Mouse (Mus musculus): ENCODE results near the gene Egf. TPM values are rescaled to one million over a fixed set of nuclear protein-coding genes. Genes with fewer than 3 reads are reported as not detected.

The Egf gene
- polyA plus RNA-seq, 1 experiment, result 0.77 TPM

DNA sequence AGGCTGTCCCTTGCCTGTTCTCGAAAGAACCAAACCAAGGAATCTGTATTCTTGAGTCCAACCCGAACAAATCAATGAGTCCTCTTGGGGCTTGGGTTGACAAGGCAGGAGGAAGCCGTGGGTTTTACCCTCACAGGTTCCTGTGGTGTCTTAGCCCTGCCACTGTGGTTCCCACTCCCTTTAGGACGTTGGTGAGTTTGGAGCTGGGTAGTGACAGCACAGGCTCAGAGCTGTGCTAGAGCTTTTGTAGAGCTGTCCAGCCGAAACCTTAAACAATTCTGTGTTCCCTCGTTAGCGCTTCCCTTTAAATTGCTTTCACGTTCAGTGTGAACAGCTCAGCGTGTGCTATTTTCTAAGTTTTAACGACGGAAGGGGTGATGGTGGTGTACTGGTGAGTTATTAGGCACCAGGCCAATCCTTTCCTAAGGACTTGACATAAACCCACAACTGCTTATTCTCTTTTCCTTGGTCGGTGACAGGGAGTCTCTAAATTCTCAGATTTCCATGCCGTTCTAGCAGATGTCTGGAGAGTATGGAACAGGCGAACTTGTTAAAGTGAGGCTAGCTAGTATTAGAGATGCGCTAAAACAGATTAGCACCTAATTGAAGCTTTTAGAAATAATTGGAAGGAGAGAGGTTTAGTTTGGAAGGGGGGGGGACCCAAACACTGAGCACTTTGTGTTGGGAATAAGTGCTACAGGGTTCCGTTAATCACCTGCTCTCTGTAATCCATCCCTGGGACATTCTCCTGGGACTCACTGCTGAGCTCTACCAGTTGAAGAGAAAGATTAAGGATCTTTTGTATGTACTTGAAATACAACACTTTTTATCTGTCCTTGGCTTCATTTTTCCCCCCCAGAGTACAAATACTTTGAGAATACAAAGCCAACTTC is 16.6 kb downstream of the Egf start:
- TF ChIP-seq POLR2A (IDR thresholded peaks at IDR 0.05; ENCODE audit: low read depth, low read length) (no peak), CTCF (IDR thresholded peaks at IDR 0.05; ENCODE audit: extremely low read depth, insufficient read length, insufficient replicate concordance, low read depth, low read length) (no peak)
- H3K4me1 ChIP-seq (ENCODE audit: control insufficient read depth, insufficient read depth, insufficient read length, low read length), result no peaks in the 10 kb centered on the region
- H3K27me3 ChIP-seq (ENCODE audit: control insufficient read depth, insufficient read depth, low read length), result no peaks in the 10 kb centered on the region
- no peaks in the 10 kb centered on the region for H3K36me3 ChIP-seq (ENCODE audit: control insufficient read depth, insufficient read depth, low read length)
- no peak overlapping the region for H3K27ac ChIP-seq (ENCODE audit: insufficient read depth, low read depth, low read length)
- 76% methylated on average over 16 of the region's 16 CpGs for WGBS
- H3K4me3 ChIP-seq (ENCODE audit: low read depth, low read length), result no peak overlapping the region

DNA sequence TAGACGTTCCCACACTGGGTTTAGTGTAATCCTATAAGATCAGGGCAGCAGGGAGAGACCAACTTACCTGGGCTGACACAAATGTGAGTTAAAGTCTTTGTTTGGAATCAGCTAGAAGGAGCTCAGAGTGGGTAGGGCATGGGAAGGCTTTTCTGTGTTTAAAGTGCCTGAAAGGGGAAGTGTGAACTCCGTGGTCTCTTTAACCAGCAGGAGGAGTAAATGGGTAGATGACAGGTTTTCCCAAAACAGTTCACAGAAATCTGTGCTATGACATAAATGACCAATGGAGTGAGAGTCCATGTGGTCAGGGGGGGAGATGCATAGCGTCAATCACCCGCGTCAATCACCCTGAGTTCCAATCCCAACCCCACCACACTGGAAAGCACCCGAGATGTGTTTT is 23.5 kb downstream of the Egf start:
- WGBS, result 74% methylated on average over 6 of the region's 6 CpGs
- H3K4me1 ChIP-seq (ENCODE audit: control insufficient read depth, insufficient read depth, insufficient read length, low read length), result no peaks in the 10 kb centered on the region
- H3K36me3 ChIP-seq (ENCODE audit: control insufficient read depth, insufficient read depth, low read length), result no peaks in the 10 kb centered on the region
- no peak overlapping the region for H3K27ac ChIP-seq (ENCODE audit: insufficient read depth, low read depth, low read length)
- no peaks in the 10 kb centered on the region for H3K27me3 ChIP-seq (ENCODE audit: control insufficient read depth, insufficient read depth, low read length)
- H3K4me3 ChIP-seq (ENCODE audit: low read depth, low read length), result no peak overlapping the region
- TF ChIP-seq CTCF (IDR thresholded peaks at IDR 0.05; ENCODE audit: extremely low read depth, insufficient read length, insufficient replicate concordance, low read depth, low read length) (no peak), POLR2A (IDR thresholded peaks at IDR 0.05; ENCODE audit: low read depth, low read length) (no peak)

DNA sequence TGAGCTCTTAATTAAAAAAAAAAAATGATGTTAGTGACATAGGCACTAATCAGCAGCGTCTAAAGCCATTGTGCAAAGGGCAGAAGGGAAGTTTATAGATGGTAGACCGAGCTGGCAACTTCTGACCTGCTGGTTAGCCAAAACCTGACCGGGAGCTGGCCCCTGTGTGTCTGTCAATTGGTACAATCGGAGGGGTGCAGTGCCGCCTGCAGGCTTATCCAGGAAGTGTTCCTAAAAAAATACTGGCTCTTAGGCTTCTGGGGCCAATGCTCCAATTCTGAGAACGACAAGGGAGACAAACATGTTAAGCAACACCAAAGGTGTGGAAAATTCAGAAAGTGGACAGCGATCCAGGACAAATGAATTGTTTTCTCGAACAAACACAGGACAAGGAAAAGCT is 24.7 kb downstream of the Egf start:
- no peak overlapping the region for H3K27ac ChIP-seq (ENCODE audit: insufficient read depth, low read depth, low read length)
- no peaks in the 10 kb centered on the region for H3K27me3 ChIP-seq (ENCODE audit: control insufficient read depth, insufficient read depth, low read length)
- WGBS, result 22% methylated on average over 8 of the region's 8 CpGs
- no peak overlapping the region for H3K4me3 ChIP-seq (ENCODE audit: low read depth, low read length)
- H3K36me3 ChIP-seq (ENCODE audit: control insufficient read depth, insufficient read depth, low read length), result no peaks in the 10 kb centered on the region
- H3K4me1 ChIP-seq (ENCODE audit: control insufficient read depth, insufficient read depth, insufficient read length, low read length), result no peaks in the 10 kb centered on the region
- TF ChIP-seq CTCF (IDR thresholded peaks at IDR 0.05; ENCODE audit: extremely low read depth, insufficient read length, insufficient replicate concordance, low read depth, low read length) (peak; percentile 48; the same call in 1 of the 2 replicates), POLR2A (IDR thresholded peaks at IDR 0.05; ENCODE audit: low read depth, low read length) (no peak)

DNA sequence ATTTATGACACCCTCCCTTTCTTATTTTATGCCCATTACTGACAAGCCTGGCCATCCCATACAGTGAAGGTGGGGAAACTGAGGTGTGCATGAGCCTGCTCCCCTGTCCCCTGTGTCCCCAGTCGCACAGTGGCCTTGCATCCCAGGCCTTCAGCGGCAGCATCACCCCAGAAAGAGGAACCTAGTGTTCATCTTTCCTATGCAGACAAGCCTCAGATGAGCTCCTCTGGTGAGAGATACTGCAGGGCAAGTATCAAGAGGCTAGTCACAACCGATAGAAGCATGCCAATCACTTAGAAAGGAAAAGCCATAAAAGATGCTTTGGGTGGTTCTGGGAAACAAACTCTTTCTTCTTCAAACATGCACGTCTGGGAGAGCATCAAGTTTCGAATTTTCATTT is 25.2 kb downstream of the Egf start:
- WGBS, result 78% methylated on average over 5 of the region's 5 CpGs
- no peaks in the 10 kb centered on the region for H3K27me3 ChIP-seq (ENCODE audit: control insufficient read depth, insufficient read depth, low read length)
- H3K4me3 ChIP-seq (ENCODE audit: low read depth, low read length), result no peak overlapping the region
- H3K36me3 ChIP-seq (ENCODE audit: control insufficient read depth, insufficient read depth, low read length), result no peaks in the 10 kb centered on the region
- no peak overlapping the region for H3K27ac ChIP-seq (ENCODE audit: insufficient read depth, low read depth, low read length)
- H3K4me1 ChIP-seq (ENCODE audit: control insufficient read depth, insufficient read depth, insufficient read length, low read length), result no peaks in the 10 kb centered on the region
- TF ChIP-seq CTCF (IDR thresholded peaks at IDR 0.05; ENCODE audit: extremely low read depth, insufficient read length, insufficient replicate concordance, low read depth, low read length) (no peak), POLR2A (IDR thresholded peaks at IDR 0.05; ENCODE audit: low read depth, low read length) (no peak)

DNA sequence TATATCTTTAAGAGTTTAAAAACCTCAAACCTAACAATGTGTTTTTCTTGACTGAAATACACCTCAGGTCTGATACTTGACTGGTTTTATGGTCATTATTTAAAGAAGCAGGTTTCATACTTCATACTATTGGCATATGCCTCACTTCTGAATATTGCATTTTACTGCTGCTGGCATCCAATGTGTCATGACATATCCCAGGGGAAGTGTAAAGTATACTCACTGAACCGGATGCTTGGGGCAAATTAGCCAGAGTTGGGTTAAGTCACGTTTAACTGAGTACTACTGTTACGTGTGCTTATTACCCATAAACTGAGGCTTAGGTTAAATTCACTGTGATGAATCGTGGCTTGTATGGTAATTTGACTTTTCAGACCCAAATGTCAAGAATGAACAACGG is 29.5 kb downstream of the Egf start:
- TF ChIP-seq CTCF (IDR thresholded peaks at IDR 0.05; ENCODE audit: extremely low read depth, insufficient read length, insufficient replicate concordance, low read depth, low read length), result no peak
- no peak for TF ChIP-seq POLR2A (IDR thresholded peaks at IDR 0.05; ENCODE audit: low read depth, low read length)
- Histone ChIP-seq H3K4me3 (ENCODE audit: low read depth, low read length) (no peak overlapping the region), H3K27me3 (ENCODE audit: control insufficient read depth, insufficient read depth, low read length) (no peaks in the 10 kb centered on the region), H3K36me3 (ENCODE audit: control insufficient read depth, insufficient read depth, low read length) (no peaks in the 10 kb centered on the region), H3K27ac (ENCODE audit: insufficient read depth, low read depth, low read length) (no peak overlapping the region), H3K4me1 (ENCODE audit: control insufficient read depth, insufficient read depth, insufficient read length, low read length) (peaks cover 2% of the 10 kb centered on the region; the same call in 1 of the 2 replicates)
- WGBS, result 69% methylated on average over 5 of the region's 5 CpGs

DNA sequence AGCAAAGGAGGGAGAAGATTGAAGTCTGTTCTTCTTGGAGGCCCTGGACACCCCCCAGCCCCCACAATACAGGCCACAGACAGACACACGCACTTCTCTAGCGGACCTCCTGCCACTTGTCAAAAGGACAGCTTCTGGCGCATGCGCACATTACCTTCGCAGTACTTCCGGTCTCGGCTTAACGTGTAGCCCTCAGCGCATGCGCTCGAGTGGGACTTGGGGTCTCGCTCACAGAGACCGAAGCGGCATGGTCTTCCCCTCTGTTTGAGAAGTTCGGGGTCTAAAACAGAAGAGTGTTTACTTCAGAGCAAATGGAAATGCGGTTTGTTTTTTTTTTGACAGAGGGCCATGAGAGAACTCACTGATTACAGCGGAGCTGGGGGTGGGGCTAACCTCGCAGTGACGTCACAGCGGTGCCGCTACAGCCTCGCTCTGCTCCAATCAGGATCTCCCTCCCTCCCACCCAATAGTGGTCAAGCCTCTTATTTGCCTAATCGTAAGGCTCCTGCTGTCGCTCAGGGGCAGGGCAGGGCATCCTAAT is 30.1 kb downstream of the Egf start:
- H3K4me3 ChIP-seq (ENCODE audit: low read depth, low read length), result peak overlapping the region; percentile 94
- H3K27ac ChIP-seq (ENCODE audit: insufficient read depth, low read depth, low read length), result peak overlapping the region; percentile 90
- peaks cover 2% of the 10 kb centered on the region; the same call in 1 of the 2 replicates for H3K4me1 ChIP-seq (ENCODE audit: control insufficient read depth, insufficient read depth, insufficient read length, low read length)
- no peaks in the 10 kb centered on the region for H3K36me3 ChIP-seq (ENCODE audit: control insufficient read depth, insufficient read depth, low read length)
- TF ChIP-seq POLR2A (IDR thresholded peaks at IDR 0.05; ENCODE audit: low read depth, low read length) (peak; percentile 60), CTCF (IDR thresholded peaks at IDR 0.05; ENCODE audit: extremely low read depth, insufficient read length, insufficient replicate concordance, low read depth, low read length) (peak; percentile 20; the same call in 1 of the 2 replicates)
- under 1% methylated on average over 24 of the region's 24 CpGs for WGBS
- no peaks in the 10 kb centered on the region for H3K27me3 ChIP-seq (ENCODE audit: control insufficient read depth, insufficient read depth, low read length)

DNA sequence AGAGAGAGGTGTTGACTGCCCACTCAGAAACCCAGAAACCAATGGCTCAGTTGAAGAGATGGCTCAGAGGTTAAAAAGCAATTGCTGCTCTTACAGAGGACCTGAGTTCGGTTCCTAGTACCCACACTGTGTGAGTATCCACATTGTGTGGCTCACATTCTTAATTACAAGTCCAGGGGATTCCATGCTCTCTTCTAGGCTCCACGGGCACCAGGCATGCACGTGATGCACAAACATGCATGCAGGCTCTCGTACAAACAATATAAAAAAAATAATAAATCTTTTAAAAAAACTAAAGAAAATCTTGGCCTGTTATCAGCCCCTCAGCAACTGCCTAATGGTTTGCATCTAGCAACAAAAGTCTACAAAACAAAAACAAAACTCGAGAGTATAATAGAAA is 30.6 kb downstream of the Egf start:
- H3K27ac ChIP-seq (ENCODE audit: insufficient read depth, low read depth, low read length), result 0 out of 2 replicates have a peak overlapping the region, but pooled peaks have one; percentile 90
- TF ChIP-seq CTCF (IDR thresholded peaks at IDR 0.05; ENCODE audit: extremely low read depth, insufficient read length, insufficient replicate concordance, low read depth, low read length) (no peak), POLR2A (IDR thresholded peaks at IDR 0.05; ENCODE audit: low read depth, low read length) (no peak)
- H3K4me3 ChIP-seq (ENCODE audit: low read depth, low read length), result peak overlapping the region; percentile 94
- no peaks in the 10 kb centered on the region for H3K27me3 ChIP-seq (ENCODE audit: control insufficient read depth, insufficient read depth, low read length)
- H3K4me1 ChIP-seq (ENCODE audit: control insufficient read depth, insufficient read depth, insufficient read length, low read length), result peaks cover 2% of the 10 kb centered on the region; the same call in 1 of the 2 replicates
- H3K36me3 ChIP-seq (ENCODE audit: control insufficient read depth, insufficient read depth, low read length), result no peaks in the 10 kb centered on the region
- whole genome bisulfite sequencing, result 47% methylated on average over 5 of the region's 5 CpGs
